Mouse (Mus musculus) embryonic fibroblast, embryonic 13.5 days (primary cell): ENCODE results near the gene Rexo1.

Experiments
- CTCF ChIP-seq: IDR thresholded peaks from 2 replicates; pipeline ENCODE4 v1.5.1; 2011; ENCODE audit warnings: mild to moderate bottlenecking, control low read depth, low read length, moderate library complexity, borderline replicate concordance; ENCODE audit not compliant: insufficient read depth
- POLR2A ChIP-seq: IDR thresholded peaks from 2 replicates; pipeline ENCODE4 v1.6.1; 2011; ENCODE audit warnings: low read depth, mild to moderate bottlenecking, control low read depth, low read length, moderate library complexity

DNA sequence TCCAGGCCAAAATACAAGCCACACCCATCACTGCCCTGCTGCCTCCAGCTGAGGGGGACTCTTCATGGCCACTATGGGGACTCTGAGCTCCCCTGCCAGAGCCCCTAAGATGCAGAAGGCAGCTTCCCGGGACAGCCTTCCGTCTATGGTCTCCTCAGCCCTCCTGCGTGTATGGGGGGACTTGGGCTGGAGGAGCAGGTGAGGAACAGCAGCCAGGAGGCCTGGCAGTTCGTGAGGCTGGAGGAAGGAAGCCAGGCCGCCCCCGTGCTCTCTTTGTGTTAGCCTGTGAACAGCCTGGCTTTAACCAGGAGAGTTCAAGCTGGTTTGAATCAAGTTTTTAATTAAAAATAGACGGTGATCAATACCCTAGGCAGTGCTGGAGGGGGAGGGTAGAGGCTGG, 59.1 kb downstream of the Rexo1 start:
- TF ChIP-seq CTCF (no peak), POLR2A (no peak)
